Comparison of ENCODE assay signal across 8 mouse cellular contexts in the genomic region with DNA sequence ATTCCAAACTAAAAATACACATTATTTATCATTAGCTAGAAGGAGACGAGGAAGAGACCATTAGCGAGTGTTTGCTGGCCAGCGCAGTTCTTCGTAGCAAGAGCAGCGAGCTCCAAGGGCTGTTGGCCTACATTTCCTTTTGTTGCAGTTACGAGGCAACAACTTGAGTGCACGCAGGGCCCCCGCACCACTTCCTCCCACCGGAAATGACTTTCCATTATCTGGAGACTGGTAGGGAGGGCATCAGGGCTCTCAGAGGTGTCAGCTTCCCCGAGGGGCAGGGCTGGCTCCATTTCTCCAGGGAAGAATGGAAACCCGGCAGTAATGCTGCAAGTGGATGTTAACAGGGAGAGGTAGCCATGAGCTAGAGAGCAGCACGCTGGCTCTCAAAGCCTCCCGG.
DNase-seq lines count a peak whose midpoint lies in the region; ATAC-seq and TF ChIP-seq lines count a peak whose summit lies in the region.

No protein-coding gene starts in this region.

- no peak for TF ChIP-seq POLR2A in olfactory bulb, adult 2 months (IDR thresholded peaks at IDR 0.05; ENCODE audit: insufficient read depth, low read depth, low read length)

- no peak overlapping the region for H3K4me3 ChIP-seq in intestine, embryonic 15.5 days (replicated peaks)
- no peak overlapping the region for H3K4me3 ChIP-seq in olfactory bulb, adult 2 months (ENCODE audit: insufficient read depth, low read depth, low read length)

- no peaks in the 10 kb centered on the region for H3K36me3 ChIP-seq in intestine, embryonic 15.5 days

- no peaks in the 10 kb centered on the region for H3K27me3 ChIP-seq in intestine, embryonic 15.5 days (replicated peaks)

- 0 out of 2 replicates have a peak, but pooled peaks have one; percentile 8 for TF ChIP-seq CTCF in olfactory bulb, adult 2 months (IDR thresholded peaks at IDR 0.05; ENCODE audit: insufficient read depth, low read depth, low read length)

- H3K9ac ChIP-seq in intestine, embryonic 15.5 days, result no peak overlapping the region

- H3K4me1 ChIP-seq in intestine, embryonic 15.5 days (replicated peaks), result peaks cover 4% of the 10 kb centered on the region; the same call in 1 of the 2 replicates
- H3K4me1 ChIP-seq in olfactory bulb, adult 2 months (ENCODE audit: control insufficient read depth, insufficient read depth, low read length), result peaks cover 10% of the 10 kb centered on the region

- no peak overlapping the region for H3K4me2 ChIP-seq in intestine, embryonic 15.5 days (replicated peaks)

- no peak for ATAC-seq in intestine, embryonic 15.5 days
- ATAC-seq in erythroblast, adult 5-6 weeks (replicated peaks; ENCODE audit: low FRiP score, poor library complexity, severe bottlenecking), result no peak

- peak overlapping the region; percentile 40 for H3K27ac ChIP-seq in intestine, embryonic 15.5 days
- no peak overlapping the region; the same call in 1 of the 2 replicates for H3K27ac ChIP-seq in olfactory bulb, adult 2 months (ENCODE audit: insufficient read depth, low read depth, low read length)

- 30% methylated on average over 13 of the region's 13 CpGs for WGBS in intestine, embryonic 15.5 days
- 49% methylated on average over 13 of the region's 13 CpGs for WGBS in olfactory bulb, adult 2 months

- no peaks in the 10 kb centered on the region for H3K9me3 ChIP-seq in intestine, embryonic 15.5 days

- peak; percentile 39 for DNase-seq in kidney, postnatal 10 days
- DNase-seq in kidney, postnatal 25 days, result no peak
- peak; percentile 75 for DNase-seq in ZHBTc4 (ENCODE audit: low read depth, low spot score)
- DNase-seq in B cell, adult 2 months, result no peak
- no peak for DNase-seq in kidney, adult 18-20 months

Comparison
In these comparisons a context has a peak if more than half of its experiments do, and no peak if none do; other contexts are left out.
1. DNase-seq: peak in kidney, postnatal 10 days (single experiment) and ZHBTc4 (single experiment); none in kidney, postnatal 25 days (0 of 2), B cell, adult 2 months (0 of 2) and kidney, adult 18-20 months (single experiment).